ENCODE assay signal across 8 mouse cellular contexts in the genomic region with DNA sequence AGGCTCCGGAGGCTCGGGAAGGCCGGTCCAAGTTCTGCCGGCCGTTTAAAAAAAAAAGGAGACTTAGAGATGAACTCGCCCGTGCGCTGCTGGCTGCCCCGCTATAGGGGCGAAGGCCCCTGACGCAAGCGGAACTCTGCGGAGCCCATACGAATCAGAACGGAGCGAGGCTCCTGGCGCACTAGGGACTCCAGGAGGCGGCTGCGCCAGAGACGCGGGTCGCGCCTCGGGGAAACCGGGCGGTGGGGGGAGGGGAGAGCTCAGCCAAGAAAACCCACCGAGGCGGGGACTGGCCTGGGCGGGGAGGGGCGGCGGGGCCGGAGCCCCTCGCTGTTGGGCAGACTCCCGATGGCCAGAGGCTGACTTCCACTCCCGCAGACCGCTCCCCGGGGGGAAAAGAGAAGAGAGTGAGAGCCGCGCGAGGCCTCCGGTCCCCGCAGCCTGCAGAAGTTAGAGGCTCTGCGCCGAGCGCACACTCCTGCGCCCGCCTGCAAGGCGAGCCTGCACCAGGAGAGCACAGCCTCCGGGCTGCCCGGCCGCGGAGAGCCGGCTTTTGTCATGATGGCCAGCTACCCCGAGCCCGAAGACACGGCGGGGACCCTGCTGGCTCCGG. TPM values are rescaled to one million over a fixed set of nuclear protein-coding genes. Genes with fewer than 3 reads are reported as not detected.
A peak's percentile ranks its signal among the peaks of the same experiment; 100 is the strongest.
DNase-seq lines count a peak whose midpoint lies in the region; ATAC-seq lines count a peak whose summit lies in the region.

Gene Foxl2 (plus strand): TSS at position 186 of the 613 bp plus-strand sequence.

- intact Hi-C loops in left cerebral cortex, postnatal 14 days (cut with DNase I), result loop anchor here (5.0 to 10.0 kb wide), 2 partner anchors 340 to 917 kb away; no protein-coding TSS in a partner anchor

- peak within 1 kb of the TSS; percentile 57 for H3K4me2 ChIP-seq in hindbrain, embryonic 14.5 days (replicated peaks)
- peak within 1 kb of the TSS; percentile 81 for H3K4me2 ChIP-seq in midbrain, embryonic 12.5 days (replicated peaks)

- H3K27me3 ChIP-seq in hindbrain, embryonic 14.5 days (ENCODE audit: control insufficient read depth, insufficient read depth, low read length), result peaks cover 83% of the 10 kb centered on the region
- H3K27me3 ChIP-seq in midbrain, embryonic 12.5 days, result peaks cover 93% of the 10 kb centered on the region

- peak within 1 kb of the TSS; percentile 71 for H3K27ac ChIP-seq in hindbrain, embryonic 14.5 days
- H3K27ac ChIP-seq in midbrain, embryonic 12.5 days (replicated peaks), result peak within 1 kb of the TSS; percentile 60

- H3K4me1 ChIP-seq in hindbrain, embryonic 14.5 days (replicated peaks; ENCODE audit: control insufficient read depth, insufficient read depth, low read length), result peaks cover 21% of the 10 kb centered on the region
- H3K4me1 ChIP-seq in midbrain, embryonic 12.5 days, result peaks cover 37% of the 10 kb centered on the region

- peak within 1 kb of the TSS; percentile 24; the same call in 1 of the 2 replicates for H3K9ac ChIP-seq in hindbrain, embryonic 14.5 days
- peak within 1 kb of the TSS; percentile 59 for H3K9ac ChIP-seq in midbrain, embryonic 12.5 days (replicated peaks)

- under 1% methylated on average over 55 of the region's 58 CpGs for WGBS in hindbrain, embryonic 14.5 days
- WGBS in midbrain, embryonic 12.5 days, result under 1% methylated on average over 56 of the region's 58 CpGs

- peak; percentile 24 to 25 for DNase-seq in adrenal gland, adult 18-20 months (ENCODE audit: low spot score in 2 of 2)
- no peak for DNase-seq in adrenal gland, postnatal 25 days
- peak; percentile 28 for DNase-seq in thymus, postnatal 4 days
- no peak for DNase-seq in thymus, adult 18-20 months
- DNase-seq in hindbrain, embryonic 14.5 days (ENCODE audit: low spot score), result no peak
- DNase-seq in left cerebral cortex, postnatal 14 days (ENCODE audit: low spot score in 2 of 2), result no peak

- ATAC-seq in hindbrain, embryonic 14.5 days (ENCODE audit: low FRiP score), result 0 out of 2 replicates have a peak, but pooled peaks have one; percentile 29
- peak; percentile 63 for ATAC-seq in midbrain, embryonic 12.5 days (ENCODE audit: low FRiP score, low read depth)
- ATAC-seq in frontal cortex, adult (ENCODE audit: low TSS enrichment), result no peak

- H3K9me3 ChIP-seq in hindbrain, embryonic 14.5 days (ENCODE audit: control insufficient read depth, low read length), result no peaks in the 10 kb centered on the region
- H3K9me3 ChIP-seq in midbrain, embryonic 12.5 days, result no peaks in the 10 kb centered on the region

- no peaks in the 10 kb centered on the region for H3K36me3 ChIP-seq in hindbrain, embryonic 14.5 days (replicated peaks; ENCODE audit: control insufficient read depth, insufficient read depth)
- H3K36me3 ChIP-seq in midbrain, embryonic 12.5 days, result no peaks in the 10 kb centered on the region

- H3K4me3 ChIP-seq in hindbrain, embryonic 14.5 days (replicated peaks; ENCODE audit: low read length), result peak within 1 kb of the TSS; percentile 31
- peak within 1 kb of the TSS; percentile 48 for H3K4me3 ChIP-seq in midbrain, embryonic 12.5 days

RNA-seq across cellular contexts. Expression of gene Foxl2, which starts in this region (rescaled TPM):
- total RNA-seq in adrenal gland, adult 18-20 months (2021), result under 1 TPM in 1 of 2 experiments, not detected in 1; 0.73 TPM
- not detected in 2 replicates for total RNA-seq in adrenal gland, postnatal 25 days (2021)
- 0.90 and 0.98 TPM in 2 replicates for polyA plus RNA-seq in hindbrain, embryonic 14.5 days (2014; fragmentation: Nextera tagmentation; extraction: Ambion mirVana)
- polyA plus RNA-seq in midbrain, embryonic 12.5 days (2016; fragmentation: Nextera tagmentation; extraction: Ambion mirVana), result 2.7 and 4.1 TPM in 2 replicates
- total RNA-seq in left cerebral cortex, postnatal 14 days (2021), result 1 to 10 TPM in 1 of 2 experiments, under 1 TPM in 1; 0.86 to 1.7 TPM

Comparison
In these comparisons a context has a peak if more than half of its experiments do, and no peak if none do; other contexts are left out.
1. Peak in DNase-seq in adrenal gland, adult 18-20 months; RNA of the gene not detected or under 1 TPM.
2. Peak in ATAC-seq, H3K4me3 ChIP-seq, H3K27ac ChIP-seq, H3K9ac ChIP-seq and H3K4me2 ChIP-seq in hindbrain, embryonic 14.5 days; RNA of the gene not detected or under 1 TPM.